Comparison of ENCODE assay signal across 19 mouse cellular contexts in genomic region chr9:115995856-115996560, GRCm38 (mm10).
A peak's percentile ranks its signal among the peaks of the same experiment; 100 is the strongest.
DNase-seq lines count a peak whose midpoint lies in the region; ATAC-seq and TF ChIP-seq lines count a peak whose summit lies in the region.
"Had no signal": no experiment of that assay in that cellular context is flagged by ENCODE, and none has a peak within 500 bp of the region (broad histone marks: within the 10 kb centered on the region; RNA-seq: fewer than 3 reads in every experiment).

No protein-coding gene starts in this region.

- H3K36me3 ChIP-seq in forebrain, embryonic 13.5 days (ENCODE audit: poor library complexity, severe bottlenecking): no peaks in the 10 kb centered on the region
- no peaks in the 10 kb centered on the region for H3K36me3 ChIP-seq in forebrain, embryonic 11.5 days (ENCODE audit: control insufficient read depth, insufficient read depth, low read length)
- no peaks in the 10 kb centered on the region for H3K36me3 ChIP-seq in midbrain, postnatal 0 days (ENCODE audit: insufficient read depth, low read length)
- no peaks in the 10 kb centered on the region for H3K36me3 ChIP-seq in midbrain, embryonic 13.5 days
- H3K36me3 ChIP-seq in forebrain, embryonic 16.5 days (ENCODE audit: control insufficient read depth, insufficient read depth): no peaks in the 10 kb centered on the region
- H3K36me3 ChIP-seq: embryonic facial prominence, embryonic 13.5 days; stomach, embryonic 15.5 days had no signal

- DNase-seq in forebrain, embryonic 11.5 days (ENCODE audit: low spot score): no peak
- DNase-seq in midbrain, postnatal 0 days (ENCODE audit: low spot score): peak; percentile 27
- DNase-seq in retina, embryonic 14.5 days (ENCODE audit: low spot score): peak; percentile 9
- no peak for DNase-seq in lung, adult 2 months
- no peak for DNase-seq in thymus, postnatal 36 days
- DNase-seq: adrenal gland, adult 8-10 months; cerebellum, adult 11-12 months; kidney, adult 18-20 months; kidney, postnatal 25 days; liver; right cerebral cortex, adult 18-20 months; spleen, adult 18-20 months had no signal

- no peak overlapping the region for H3K4me2 ChIP-seq in forebrain, embryonic 13.5 days
- H3K4me2 ChIP-seq in forebrain, embryonic 11.5 days (ENCODE audit: low read depth, low read length, severe bottlenecking): no peak overlapping the region
- H3K4me2 ChIP-seq in midbrain, postnatal 0 days (ENCODE audit: low read depth, low read length, poor library complexity, severe bottlenecking): no peak overlapping the region
- H3K4me2 ChIP-seq in midbrain, embryonic 13.5 days (replicated peaks): no peak overlapping the region
- H3K4me2 ChIP-seq in forebrain, embryonic 16.5 days (ENCODE audit: low read length): no peak overlapping the region
- H3K4me2 ChIP-seq: embryonic facial prominence, embryonic 13.5 days; stomach, embryonic 15.5 days had no signal

- no peaks in the 10 kb centered on the region for H3K4me1 ChIP-seq in forebrain, embryonic 13.5 days
- no peaks in the 10 kb centered on the region for H3K4me1 ChIP-seq in forebrain, embryonic 11.5 days (replicated peaks; ENCODE audit: control insufficient read depth, insufficient read depth, low read length)
- no peaks in the 10 kb centered on the region for H3K4me1 ChIP-seq in midbrain, postnatal 0 days (ENCODE audit: insufficient read depth, low read length)
- H3K4me1 ChIP-seq in midbrain, embryonic 13.5 days (replicated peaks): no peaks in the 10 kb centered on the region
- no peaks in the 10 kb centered on the region for H3K4me1 ChIP-seq in forebrain, embryonic 16.5 days (replicated peaks; ENCODE audit: control insufficient read depth, insufficient read depth, low read length)
- no peaks in the 10 kb centered on the region for H3K4me1 ChIP-seq in lung, adult 2 months (ENCODE audit: control insufficient read depth, insufficient read depth, low read length)
- H3K4me1 ChIP-seq: stomach, embryonic 15.5 days had no signal

- no peak overlapping the region for H3K4me3 ChIP-seq in forebrain, embryonic 13.5 days
- H3K4me3 ChIP-seq in forebrain, embryonic 11.5 days (ENCODE audit: low read depth, low read length): no peak overlapping the region
- no peak overlapping the region for H3K4me3 ChIP-seq in midbrain, postnatal 0 days (ENCODE audit: low read depth, low read length)
- H3K4me3 ChIP-seq in midbrain, embryonic 13.5 days (replicated peaks): no peak overlapping the region
- H3K4me3 ChIP-seq in forebrain, embryonic 16.5 days (replicated peaks; ENCODE audit: low read length): no peak overlapping the region
- no peak overlapping the region for H3K4me3 ChIP-seq in lung, adult 2 months (replicated peaks; ENCODE audit: extremely low read depth, low read depth, low read length)
- H3K4me3 ChIP-seq: embryonic facial prominence, embryonic 13.5 days; stomach, embryonic 15.5 days had no signal

- TF ChIP-seq CTCF in midbrain, postnatal 0 days (IDR thresholded peaks at IDR 0.05): no peak
- no peak for TF ChIP-seq CTCF in lung, adult 2 months (IDR thresholded peaks at IDR 0.05; ENCODE audit: insufficient read depth, low read length)

- H3K9ac ChIP-seq in forebrain, embryonic 13.5 days: no peak overlapping the region
- no peak overlapping the region for H3K9ac ChIP-seq in forebrain, embryonic 11.5 days (ENCODE audit: low read length)
- no peak overlapping the region for H3K9ac ChIP-seq in midbrain, postnatal 0 days (replicated peaks; ENCODE audit: low read length, poor library complexity, severe bottlenecking)
- H3K9ac ChIP-seq in midbrain, embryonic 13.5 days (replicated peaks): no peak overlapping the region
- H3K9ac ChIP-seq in forebrain, embryonic 16.5 days (replicated peaks; ENCODE audit: low read depth, low read length): no peak overlapping the region
- H3K9ac ChIP-seq: embryonic facial prominence, embryonic 13.5 days; stomach, embryonic 15.5 days had no signal

- no peaks in the 10 kb centered on the region for H3K27me3 ChIP-seq in forebrain, embryonic 13.5 days
- H3K27me3 ChIP-seq in forebrain, embryonic 11.5 days (ENCODE audit: control insufficient read depth, insufficient read depth, low read length): no peaks in the 10 kb centered on the region
- no peaks in the 10 kb centered on the region for H3K27me3 ChIP-seq in midbrain, postnatal 0 days (ENCODE audit: insufficient read depth, low read length)
- no peaks in the 10 kb centered on the region for H3K27me3 ChIP-seq in midbrain, embryonic 13.5 days
- no peaks in the 10 kb centered on the region for H3K27me3 ChIP-seq in forebrain, embryonic 16.5 days (replicated peaks; ENCODE audit: control insufficient read depth, insufficient read depth, low read length)
- H3K27me3 ChIP-seq: CH12.LX; embryonic facial prominence, embryonic 13.5 days; stomach, embryonic 15.5 days had no signal

- no peak overlapping the region for H3K27ac ChIP-seq in forebrain, embryonic 13.5 days
- no peak overlapping the region for H3K27ac ChIP-seq in forebrain, embryonic 11.5 days (ENCODE audit: low read depth, low read length)
- H3K27ac ChIP-seq in midbrain, postnatal 0 days (ENCODE audit: low read depth, low read length): no peak overlapping the region
- no peak overlapping the region for H3K27ac ChIP-seq in midbrain, embryonic 13.5 days
- no peak overlapping the region for H3K27ac ChIP-seq in forebrain, embryonic 16.5 days (ENCODE audit: low read length)
- H3K27ac ChIP-seq: embryonic facial prominence, embryonic 13.5 days had no signal

- 68% methylated on average over 23 of the region's 23 CpGs for WGBS in forebrain, embryonic 13.5 days
- 86% methylated on average over 23 of the region's 23 CpGs for WGBS in forebrain, embryonic 11.5 days
- 64% methylated on average over 23 of the region's 23 CpGs for WGBS in midbrain, postnatal 0 days
- 79% methylated on average over 23 of the region's 23 CpGs for WGBS in midbrain, embryonic 13.5 days
- 58% methylated on average over 23 of the region's 23 CpGs for WGBS in forebrain, embryonic 16.5 days
- WGBS in lung, adult 2 months: 84% methylated on average over 23 of the region's 23 CpGs

- peak; percentile 33; the same call in 1 of the 2 replicates for ATAC-seq in forebrain, embryonic 13.5 days
- no peak for ATAC-seq in forebrain, embryonic 11.5 days (replicated peaks; ENCODE audit: low FRiP score)
- ATAC-seq in midbrain, postnatal 0 days (ENCODE audit: low FRiP score): no peak
- no peak for ATAC-seq in midbrain, embryonic 13.5 days
- peak; percentile 54; the same call in 1 of the 2 replicates for ATAC-seq in forebrain, embryonic 16.5 days
- ATAC-seq: hindbrain, embryonic 16.5 days had no signal

- no peaks in the 10 kb centered on the region for H3K9me3 ChIP-seq in forebrain, embryonic 13.5 days (replicated peaks)
- H3K9me3 ChIP-seq in forebrain, embryonic 11.5 days (ENCODE audit: control insufficient read depth, low read length): no peaks in the 10 kb centered on the region
- no peaks in the 10 kb centered on the region for H3K9me3 ChIP-seq in midbrain, postnatal 0 days (ENCODE audit: low read length)
- H3K9me3 ChIP-seq in midbrain, embryonic 13.5 days: no peaks in the 10 kb centered on the region
- no peaks in the 10 kb centered on the region for H3K9me3 ChIP-seq in forebrain, embryonic 16.5 days (ENCODE audit: control insufficient read depth, low read length)
- H3K9me3 ChIP-seq: embryonic facial prominence, embryonic 13.5 days; stomach, embryonic 15.5 days had no signal

- TF ChIP-seq POLR2A in lung, adult 2 months (IDR thresholded peaks at IDR 0.05; ENCODE audit: borderline replicate concordance, extremely low read depth, low read depth, low read length): no peak

Comparison
In these comparisons a context has a peak if more than half of its experiments do, and no peak if none do; other contexts are left out.
1. ATAC-seq: peak in forebrain, embryonic 13.5 days (single experiment) and forebrain, embryonic 16.5 days (single experiment); none in forebrain, embryonic 11.5 days (single experiment), midbrain, postnatal 0 days (single experiment) and midbrain, embryonic 13.5 days (single experiment).
2. DNase-seq: peak in midbrain, postnatal 0 days (single experiment) and retina, embryonic 14.5 days (single experiment); none in forebrain, embryonic 11.5 days (single experiment), lung, adult 2 months (single experiment) and thymus, postnatal 36 days (0 of 2).